ENCODE assay signal across 8 mouse cellular contexts in genomic region chr16:27387634-27388611, GRCm38 (mm10). TPM values are rescaled to one million over a fixed set of nuclear protein-coding genes. Genes with fewer than 3 reads are reported as not detected.
DNase-seq lines count a peak whose midpoint lies in the region; ATAC-seq and TF ChIP-seq lines count a peak whose summit lies in the region.

No protein-coding gene starts in this region.

- H3K27ac ChIP-seq in left cerebral cortex, adult 2 months: peak overlapping the region; percentile 97
- peak overlapping the region; percentile 95; the same call in 1 of the 2 replicates for H3K27ac ChIP-seq in embryonic facial prominence, embryonic 13.5 days
- peak overlapping the region; percentile 31 for H3K27ac ChIP-seq in liver, embryonic 14.5 days

- no peak for ATAC-seq in embryonic facial prominence, embryonic 13.5 days (ENCODE audit: insufficient number of reproducible peaks, insufficient read depth, low FRiP score, low TSS enrichment, low read depth)
- ATAC-seq in liver, embryonic 14.5 days (ENCODE audit: insufficient read depth): 0 out of 2 replicates have a peak, but pooled peaks have one; percentile 9

- intact Hi-C loops in left cerebral cortex, adult 2 months (cut with DNase I): no loop called here
- intact Hi-C loops in gastrocnemius, postnatal 14 days (cut with DNase I; ENCODE audit: low total_unique reads): no loop called here

- peaks cover 19% of the 10 kb centered on the region for H3K4me1 ChIP-seq in embryonic facial prominence, embryonic 13.5 days
- peaks cover 6 to 19% of the 10 kb centered on the region in 2 experiments; a peak in 3 of 4 replicates for H3K4me1 ChIP-seq in liver, embryonic 14.5 days (replicated peaks; ENCODE audit: control insufficient read depth in 2 of 2, insufficient read depth in 2 of 2, low read length in 1 of 2)

- 62% methylated on average over 12 of the region's 12 CpGs for WGBS in embryonic facial prominence, embryonic 13.5 days
- 19% methylated on average over 12 of the region's 12 CpGs for WGBS in liver, embryonic 14.5 days (ENCODE audit: insufficient replicate concordance)

- no peaks in the 10 kb centered on the region for H3K36me3 ChIP-seq in embryonic facial prominence, embryonic 13.5 days
- no peaks in the 10 kb centered on the region for H3K36me3 ChIP-seq in liver, embryonic 14.5 days (replicated peaks; ENCODE audit: control insufficient read depth, insufficient read depth, low read depth)

- TF ChIP-seq CTCF in left cerebral cortex, adult 2 months (IDR thresholded peaks at IDR 0.05): no peak
- no peak for TF ChIP-seq CTCF in liver, embryonic 14.5 days (IDR thresholded peaks at IDR 0.05; ENCODE audit: low read depth)

- no peaks in the 10 kb centered on the region for H3K27me3 ChIP-seq in embryonic facial prominence, embryonic 13.5 days
- no peaks in the 10 kb centered on the region for H3K27me3 ChIP-seq in liver, embryonic 14.5 days (ENCODE audit: control insufficient read depth, insufficient read depth, low read length)

- TF ChIP-seq EP300 in liver, embryonic 14.5 days (IDR thresholded peaks at IDR 0.05; ENCODE audit: low read depth): no peak

- peak overlapping the region; percentile 71 for H3K4me2 ChIP-seq in embryonic facial prominence, embryonic 13.5 days
- peak overlapping the region; percentile 77 for H3K4me2 ChIP-seq in liver, embryonic 14.5 days (ENCODE audit: low read depth)

- 0 out of 2 replicates have a peak overlapping the region, but pooled peaks have one; percentile 44 for H3K9ac ChIP-seq in embryonic facial prominence, embryonic 13.5 days
- no peak overlapping the region; the same call in 1 of the 2 replicates for H3K9ac ChIP-seq in liver, embryonic 14.5 days (replicated peaks)

- no peak for DNase-seq in left cerebral cortex, adult 2 months (ENCODE audit: extremely low spot score in 1 of 2, low spot score in 2 of 2)
- DNase-seq in left cerebral cortex, adult 8-10 months (ENCODE audit: low spot score in 2 of 2): no peak
- peak; percentile 65 for DNase-seq in induced T-regulatory cell, adult 2 months (ENCODE audit: low read depth)
- no peak for DNase-seq in liver, embryonic 14.5 days (ENCODE audit: low read depth in 3 of 3, low spot score in 3 of 3)
- peak; percentile 21 to 58 for DNase-seq in natural killer cell, adult 2 months (ENCODE audit: low spot score in 2 of 2)
- no peak for DNase-seq in gastrocnemius, postnatal 14 days
- no peak for DNase-seq in urinary bladder, adult 18-20 months (ENCODE audit: low spot score in 2 of 2)

- H3K9me3 ChIP-seq in embryonic facial prominence, embryonic 13.5 days: no peaks in the 10 kb centered on the region
- H3K9me3 ChIP-seq in liver, embryonic 14.5 days (ENCODE audit: control insufficient read depth, low read length): no peaks in the 10 kb centered on the region

- H3K4me3 ChIP-seq in left cerebral cortex, adult 2 months: peak overlapping the region; percentile 71
- peak overlapping the region; percentile 93 for H3K4me3 ChIP-seq in embryonic facial prominence, embryonic 13.5 days
- H3K4me3 ChIP-seq in liver, embryonic 14.5 days (ENCODE audit: insufficient read depth in 1 of 2, low read depth in 2 of 2, low read length in 2 of 2): peak overlapping the region; percentile 8 to 71; a peak in 2 of 4 replicates

RNA-seq across cellular contexts. Expression of gene Ccdc50, which starts 0.7 kb away (rescaled TPM):
- 10 to 100 TPM; 56.5 to 57.4 TPM for total RNA-seq in left cerebral cortex, adult 2 months (2021)
- 10 to 100 TPM; 49.5 to 57.7 (median 53.4) TPM for total RNA-seq in left cerebral cortex, adult 8-10 months (2022)
- 41.6 and 42.0 TPM in 2 replicates for polyA plus RNA-seq in embryonic facial prominence, embryonic 13.5 days (2015; fragmentation: Nextera tagmentation; extraction: Ambion mirVana)
- 6.1 and 8.5 TPM in 2 replicates for polyA plus RNA-seq in liver, embryonic 14.5 days (2012; rRNA removed)
- polyA plus RNA-seq in liver, embryonic 14.5 days (2014; fragmentation: Nextera tagmentation; extraction: Ambion mirVana): 15.9 and 16.7 TPM in 2 replicates
- 10 to 100 TPM; 66.3 to 78.9 TPM for total RNA-seq in gastrocnemius, postnatal 14 days (2021)

RNA-seq across cellular contexts. Expression of gene Uts2b, which starts 17.9 kb away (rescaled TPM):
- total RNA-seq in left cerebral cortex, adult 2 months (2021): not detected
- total RNA-seq in left cerebral cortex, adult 8-10 months (2022): not detected
- 0.25 TPM in 1 of 2 replicates, not detected in the other for polyA plus RNA-seq in embryonic facial prominence, embryonic 13.5 days (2015; fragmentation: Nextera tagmentation; extraction: Ambion mirVana)
- not detected in 2 replicates for polyA plus RNA-seq in liver, embryonic 14.5 days (2012; rRNA removed)
- not detected in 2 replicates for polyA plus RNA-seq in liver, embryonic 14.5 days (2014; fragmentation: Nextera tagmentation; extraction: Ambion mirVana)
- total RNA-seq in gastrocnemius, postnatal 14 days (2021): not detected

Comparison
In these comparisons a context has a peak if more than half of its experiments do, and no peak if none do; other contexts are left out.
1. DNase-seq: peak in induced T-regulatory cell, adult 2 months (single experiment) and natural killer cell, adult 2 months (2 of 2); none in left cerebral cortex, adult 2 months (0 of 2), left cerebral cortex, adult 8-10 months (0 of 2), liver, embryonic 14.5 days (0 of 3), gastrocnemius, postnatal 14 days (single experiment) and urinary bladder, adult 18-20 months (0 of 2).
2. H3K27ac ChIP-seq: peak in every context shown above with its lines; median percentile 97 in left cerebral cortex, adult 2 months; 95 in embryonic facial prominence, embryonic 13.5 days; 31 in liver, embryonic 14.5 days.
3. H3K4me3 ChIP-seq: peak in every context shown above with its lines; median percentile 93 in embryonic facial prominence, embryonic 13.5 days; 71 in left cerebral cortex, adult 2 months; 40 in liver, embryonic 14.5 days.